Mouse (Mus musculus) effector memory CD4-positive, alpha-beta T cell, adult 7 months (primary cell): ENCODE measurements around the gene Dusp18. TPM values are rescaled to one million over a fixed set of nuclear protein-coding genes. Genes with fewer than 3 reads are reported as not detected.

Experiments
- polyA plus RNA-seq: library from polyadenylated mRNA; unstranded; fragments of 100-300 nt; shearing (Covaris generic); gene quantifications from one replicate; pipeline ENCODE4 v1.2.1, GENCODE M21; 2017

Gene Dusp18
- 1.1 TPM for polyA plus RNA-seq

GRCm38 (mm10) chr11:3894406-3895281 lies at the start of gene Dusp18, which contains the start of gene 4921536K21Rik:
TSS of gene Dusp18 (plus strand) at chr11:3895240.
TSS of gene 4921536K21Rik (minus strand) at chr11:3895098.

GRCm38 (mm10) chr11:3863454-3864112 lies 31.5 kb upstream of the Dusp18 start, which contains the start of gene Osbp2:
TSS of gene Osbp2 (minus strand) at chr11:3863903.

GRCm38 (mm10) chr11:3914109-3914840 lies 19.2 kb downstream of the Dusp18 start, which contains the start of gene Slc35e4:
TSS of gene Slc35e4 (minus strand) at chr11:3914664.

GRCm38 (mm10) chr11:3931511-3932211 lies 36.6 kb downstream of the Dusp18 start, which contains the start of gene Tcn2:
TSS of gene Tcn2 (minus strand) at chr11:3932159.

Other genes starting within 250 kb of the Dusp18 start
- 34.5 TPM for gene Morc2a, start 246.0 kb upstream of the Dusp18 start, polyA plus RNA-seq
- not detected for gene Osbp2, start 31.3 kb upstream of the Dusp18 start, polyA plus RNA-seq
- not detected for gene 4921536K21Rik, start 142 bp upstream of the Dusp18 start, polyA plus RNA-seq
- 2.7 TPM for gene Slc35e4, start 19.4 kb downstream of the Dusp18 start, polyA plus RNA-seq
- 17.8 TPM for gene Tcn2, start 36.9 kb downstream of the Dusp18 start, polyA plus RNA-seq
- gene Pes1, start 68.7 kb downstream of the Dusp18 start, polyA plus RNA-seq = 57.1 TPM
- gene 4930556J24Rik, start 81.5 kb downstream of the Dusp18 start, polyA plus RNA-seq = 0.45 TPM
- gene Gal3st1, start 88.4 kb downstream of the Dusp18 start, polyA plus RNA-seq = not detected
- gene Sec14l4, start 136.2 kb downstream of the Dusp18 start, polyA plus RNA-seq = 0.11 TPM
- gene Sec14l3, start 169.6 kb downstream of the Dusp18 start, polyA plus RNA-seq = 0.62 TPM
- 0.63 TPM for gene Mtfp1, start 200.2 kb downstream of the Dusp18 start, polyA plus RNA-seq
- gene Sec14l2, start 228.2 kb downstream of the Dusp18 start, polyA plus RNA-seq = 0.62 TPM
- 27.5 TPM for gene Rnf215, start 240.0 kb downstream of the Dusp18 start, polyA plus RNA-seq